Mouse (Mus musculus): ENCODE measurements at regions not wholly inside any gene's neighbourhood (a gene's known extent, or its start where the extent isn't known, plus 50 kb on each side); places are given as distances from the start of the nearest gene placed in this dataset.

DNA sequence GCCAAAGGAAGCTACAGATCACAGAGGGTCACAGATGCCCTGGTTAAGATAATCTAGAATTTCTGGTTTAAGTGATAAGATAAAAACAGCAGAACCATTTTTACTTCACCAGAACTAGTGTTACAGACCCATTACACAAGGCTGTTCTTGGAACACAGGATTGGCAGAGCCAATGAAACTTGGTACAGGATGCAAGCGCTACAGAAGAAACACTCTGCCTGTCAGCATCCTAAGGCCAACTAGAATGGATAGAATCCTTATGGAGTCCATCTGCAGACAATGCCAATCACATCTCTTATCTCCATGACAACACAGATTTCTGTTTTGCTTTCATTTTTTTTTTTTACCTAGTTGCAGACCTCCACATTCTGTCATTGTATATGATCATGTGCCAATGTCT is 759.4 kb upstream of the Stxbp6 start:
- no peak for DNase-seq (ENCODE audit: low spot score)

DNA sequence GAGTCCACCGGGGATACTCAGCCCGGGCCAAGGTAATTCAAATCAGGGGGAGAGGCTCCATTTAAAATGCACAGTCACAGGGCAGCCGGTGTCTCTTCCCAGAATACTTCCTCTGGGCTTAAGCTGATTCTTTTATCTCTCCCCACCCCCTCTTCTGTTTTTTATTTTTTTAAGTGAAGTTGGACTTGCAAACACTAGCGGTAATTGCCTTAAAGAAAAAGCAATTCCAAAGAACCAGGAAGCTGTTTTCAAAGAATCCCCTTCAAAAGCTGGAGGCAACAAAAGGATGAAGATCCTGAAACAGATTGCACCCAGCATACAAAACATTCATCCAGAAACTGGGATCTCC is 758.9 kb upstream of the Stxbp6 start:
- DNase-seq (ENCODE audit: low spot score), result peak; percentile 3

DNA sequence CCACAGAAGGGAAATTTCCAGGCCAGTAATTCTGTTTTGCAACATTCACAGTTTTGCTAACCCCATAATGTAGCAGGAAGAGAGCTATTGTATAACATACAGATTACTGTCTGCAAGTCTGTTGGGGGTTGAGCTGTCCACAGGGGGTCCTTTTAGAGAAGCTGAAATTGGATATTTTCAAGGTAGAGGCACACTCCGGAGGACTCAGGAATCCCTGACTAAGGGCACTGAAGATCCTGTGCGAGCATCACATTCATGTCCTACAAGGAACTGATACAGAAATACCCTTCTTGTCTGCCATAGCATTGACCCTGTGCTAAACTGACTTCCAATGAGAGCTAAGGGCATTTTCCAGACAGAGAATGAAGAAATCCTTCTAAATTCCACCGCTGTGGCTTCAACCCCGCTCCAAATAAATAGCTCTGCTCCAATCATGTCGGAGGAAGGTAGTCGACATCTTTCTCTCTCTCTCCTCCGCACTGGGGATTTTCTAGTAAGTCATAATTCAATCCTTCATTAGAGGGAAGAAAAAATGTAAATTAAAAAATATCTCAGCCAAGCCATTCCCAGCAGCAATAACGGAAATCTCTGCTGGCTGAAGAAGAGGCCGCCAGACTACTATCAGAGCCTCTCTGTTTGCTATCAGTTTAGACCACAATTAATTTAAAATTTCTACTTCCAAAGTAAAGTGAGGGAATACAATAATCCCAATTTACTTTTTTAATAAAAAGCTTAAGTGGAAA is 758.3 kb upstream of the Stxbp6 start:
- DNase-seq (ENCODE audit: low spot score), result no peak

DNA sequence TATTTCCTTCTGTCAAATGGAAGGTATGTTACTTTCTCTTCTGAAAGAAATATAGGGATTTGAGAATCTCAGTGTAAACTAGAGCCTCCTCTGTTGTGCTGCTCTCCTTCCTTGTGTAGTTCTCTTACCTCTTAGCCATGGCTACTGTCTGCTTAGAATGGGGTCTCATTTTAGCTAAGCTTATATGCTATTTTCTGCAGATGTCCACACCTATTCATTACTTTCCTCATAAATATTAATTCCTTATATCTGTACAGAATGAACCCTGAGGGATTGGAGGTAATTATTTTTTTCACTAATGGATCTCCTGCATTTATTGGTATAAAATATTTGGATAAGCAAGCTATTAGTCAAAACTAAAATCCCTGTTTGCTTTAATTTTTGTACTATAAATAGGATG is 750.4 kb upstream of the Stxbp6 start:
- DNase-seq (ENCODE audit: low spot score), result no peak

Data from layer of hippocampus, adult 11-12 months (tissue).